Mouse (Mus musculus) midbrain, postnatal 0 days (tissue): ENCODE results near the gene Mta3. TPM values are rescaled to one million over a fixed set of nuclear protein-coding genes. Genes with fewer than 3 reads are reported as not detected.

Experiments
- ATAC-seq: fragments of 200-750 bp; cut with Nextera tagmentation; 2 replicates; pipeline ENCODE4 v1.8.0; 2017; ENCODE audit warnings: moderate number of reproducible peaks, mild to moderate bottlenecking, moderate TSS enrichment, moderate library complexity; ENCODE audit not compliant: low FRiP score
- DNase-seq: peaks from one replicate; pipeline ENCODE4 v3.0.0-alpha.2; 2015; ENCODE audit warnings: low spot score
- H3K27ac ChIP-seq: fragments of 300-500 bp; sonication (generic); 2 replicates; pipeline ENCODE4 v1.5.1; 2014; ENCODE audit warnings: low read depth, mild to moderate bottlenecking, low read length, mixed read lengths
- H3K27me3 ChIP-seq: fragments of 300-500 bp; sonication (generic); 2 replicates; pipeline ENCODE4 v1.6.1; 2014; ENCODE audit warnings: low read length, control low read depth, mixed read lengths; ENCODE audit not compliant: insufficient read depth
- H3K36me3 ChIP-seq: fragments of 300-500 bp; sonication (generic); 2 replicates; pipeline ENCODE4 v1.6.1; 2014; ENCODE audit warnings: low read length, control low read depth, mixed read lengths; ENCODE audit not compliant: insufficient read depth
- H3K4me1 ChIP-seq: fragments of 300-500 bp; sonication (generic); 2 replicates; pipeline ENCODE4 v1.6.1; 2014; ENCODE audit warnings: mild to moderate bottlenecking, control low read depth, antibody characterized with exemption, low read length, mixed read lengths; ENCODE audit not compliant: insufficient read depth
- H3K4me2 ChIP-seq: fragments of 300-500 bp; sonication (generic); 2 replicates; pipeline ENCODE4 v1.6.1; 2014; ENCODE audit warnings: low read depth, mild to moderate bottlenecking, low read length, mixed read lengths; ENCODE audit not compliant: poor library complexity, severe bottlenecking
- H3K4me3 ChIP-seq: fragments of 300-500 bp; sonication (generic); 2 replicates; pipeline ENCODE4 v1.5.1; 2014; ENCODE audit warnings: low read depth, mild to moderate bottlenecking, low read length, moderate library complexity
- H3K9ac ChIP-seq: fragments of 300-500 bp; sonication (generic); replicated peaks from 2 replicates; pipeline ENCODE4 v1.6.1; 2014; ENCODE audit warnings: mild to moderate bottlenecking, low read length, moderate library complexity, mixed read lengths; ENCODE audit not compliant: poor library complexity, severe bottlenecking
- H3K9me3 ChIP-seq: fragments of 300-500 bp; sonication (generic); 2 replicates; pipeline ENCODE4 v1.6.1; 2016; ENCODE audit warnings: low read length, control low read depth
- CTCF ChIP-seq: IDR thresholded peaks from 2 replicates; pipeline ENCODE4 v1.5.1; 2016; ENCODE audit warnings: antibody characterized with exemption, mild to moderate bottlenecking
- WGBS: fragments of 180-500 bp; shearing (Covaris S2); extraction: QIAGEN DNeasy Blood & Tissue Kit; methylation state at CpG from one replicate; pipeline ENCODE4 v1.1.7; 2014; 5-methylcytosine and 5-hydroxymethylcytosine counted together
- polyA plus RNA-seq: library from polyadenylated mRNA; unstranded; fragments of >200 nt; fragmentation: Nextera tagmentation; extraction: Ambion mirVana; gene quantifications from 2 replicates; pipeline ENCODE4 v1.2.1, GENCODE M21; 2015
- total RNA-seq: library from RNA; depleted of rRNA; stranded (reverse); fragments of >200 nt; gene quantifications from 2 replicates; pipeline ENCODE4 v1.2.3, GENCODE M21; 2014

The Mta3 gene
- total and polyA plus RNA-seq, 2 experiments from 2014 or later, result 28.9 to 43.6 TPM

- DNase-seq (peak; percentile 68), ATAC-seq (no peak)
- Histone ChIP-seq H3K9ac (no peak overlapping the region), H3K9me3 (no peaks in the 10 kb centered on the region), H3K27me3 (no peaks in the 10 kb centered on the region; the same call in 1 of the 2 replicates), H3K4me3 (no peak overlapping the region), H3K27ac (no peak overlapping the region), H3K36me3 (no peaks in the 10 kb centered on the region), H3K4me2 (no peak overlapping the region), H3K4me1 (no peaks in the 10 kb centered on the region)
- 36% methylated on average over 4 of the region's 4 CpGs for WGBS
- TF ChIP-seq CTCF, result no peak
These were observed 128.2 kb downstream of the Mta3 start for GRCm38 (mm10) chr17:83834120-83834519.

DNA sequence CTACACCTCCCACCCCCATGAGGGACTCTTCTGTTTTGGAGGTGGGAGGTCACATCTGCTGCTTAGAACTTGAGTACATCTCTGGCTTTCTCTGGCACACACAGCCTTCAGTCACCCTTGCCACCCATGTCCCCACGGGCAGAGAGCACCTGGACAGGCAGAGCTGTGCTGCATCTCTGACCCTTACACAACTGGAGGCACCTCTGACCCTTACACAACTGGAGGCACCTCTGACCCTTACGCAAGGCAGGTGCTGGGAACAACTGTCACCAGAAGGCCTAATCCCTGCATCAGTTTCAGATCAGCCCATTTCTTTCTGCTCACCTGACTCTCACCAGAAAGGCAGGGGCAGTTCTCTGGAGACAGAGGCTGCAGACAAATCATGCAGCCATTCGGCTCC is 130.1 kb downstream of the Mta3 start:
- Histone ChIP-seq H3K27ac (no peak overlapping the region), H3K9ac (no peak overlapping the region), H3K27me3 (no peaks in the 10 kb centered on the region; the same call in 1 of the 2 replicates), H3K9me3 (no peaks in the 10 kb centered on the region), H3K4me3 (no peak overlapping the region), H3K4me1 (no peaks in the 10 kb centered on the region), H3K36me3 (no peaks in the 10 kb centered on the region), H3K4me2 (no peak overlapping the region)
- 88% methylated on average over 3 of the region's 3 CpGs for WGBS
- ATAC-seq (no peak), DNase-seq (no peak)
- TF ChIP-seq CTCF, result no peak

- ATAC-seq (no peak), DNase-seq (no peak)
- H3K9me3 ChIP-seq, result no peaks in the 10 kb centered on the region
- no peaks in the 10 kb centered on the region for H3K4me1 ChIP-seq
- no peak for TF ChIP-seq CTCF
- H3K27ac ChIP-seq, result no peak overlapping the region
- 73% methylated on average over 8 of the region's 8 CpGs for WGBS
- H3K4me3 ChIP-seq, result no peak overlapping the region
- no peaks in the 10 kb centered on the region for H3K36me3 ChIP-seq
- no peaks in the 10 kb centered on the region; the same call in 1 of the 2 replicates for H3K27me3 ChIP-seq
- H3K9ac ChIP-seq, result no peak overlapping the region
- no peak overlapping the region for H3K4me2 ChIP-seq
These were observed 131.8 kb downstream of the Mta3 start for GRCm38 (mm10) chr17:83837659-83838190.

GRCm38 (mm10) chr17:83839132-83839531 is 133.2 kb downstream of the Mta3 start:
- Histone ChIP-seq H3K4me2 (no peak overlapping the region), H3K9ac (no peak overlapping the region), H3K9me3 (no peaks in the 10 kb centered on the region), H3K4me3 (no peak overlapping the region), H3K4me1 (no peaks in the 10 kb centered on the region), H3K27me3 (no peaks in the 10 kb centered on the region; the same call in 1 of the 2 replicates), H3K27ac (no peak overlapping the region), H3K36me3 (no peaks in the 10 kb centered on the region)
- 57% methylated on average over 9 of the region's 9 CpGs for WGBS
- ATAC-seq, result no peak
- DNase-seq, result peak; percentile 30
- TF ChIP-seq CTCF, result peak; percentile 53

DNA sequence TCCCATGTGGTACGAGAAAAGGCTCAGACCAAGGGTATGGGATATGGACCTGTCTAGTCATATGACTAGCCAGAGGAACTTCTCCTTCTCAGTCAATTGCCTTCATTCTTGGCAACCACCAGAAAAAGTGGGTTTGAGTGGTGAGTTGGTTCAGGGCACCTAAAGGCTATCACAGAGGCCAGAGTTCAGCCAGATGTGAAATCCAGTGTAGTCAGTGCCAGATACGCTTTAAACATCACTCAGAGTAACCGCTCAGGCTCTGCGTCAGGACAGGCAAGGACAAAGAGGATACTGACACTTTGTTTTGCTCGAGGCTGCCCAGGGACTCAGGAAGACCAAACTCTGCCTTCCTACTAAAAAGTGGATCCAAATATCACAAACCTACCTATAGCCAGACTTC is 135.0 kb downstream of the Mta3 start:
- no peak for TF ChIP-seq CTCF
- Histone ChIP-seq H3K9ac (no peak overlapping the region), H3K36me3 (no peaks in the 10 kb centered on the region), H3K4me2 (no peak overlapping the region), H3K27ac (no peak overlapping the region), H3K4me1 (no peaks in the 10 kb centered on the region), H3K4me3 (no peak overlapping the region), H3K9me3 (no peaks in the 10 kb centered on the region), H3K27me3 (no peaks in the 10 kb centered on the region; the same call in 1 of the 2 replicates)
- DNase-seq, result no peak
- WGBS, result 88% methylated on average over 5 of the region's 5 CpGs
- ATAC-seq, result no peak

DNA sequence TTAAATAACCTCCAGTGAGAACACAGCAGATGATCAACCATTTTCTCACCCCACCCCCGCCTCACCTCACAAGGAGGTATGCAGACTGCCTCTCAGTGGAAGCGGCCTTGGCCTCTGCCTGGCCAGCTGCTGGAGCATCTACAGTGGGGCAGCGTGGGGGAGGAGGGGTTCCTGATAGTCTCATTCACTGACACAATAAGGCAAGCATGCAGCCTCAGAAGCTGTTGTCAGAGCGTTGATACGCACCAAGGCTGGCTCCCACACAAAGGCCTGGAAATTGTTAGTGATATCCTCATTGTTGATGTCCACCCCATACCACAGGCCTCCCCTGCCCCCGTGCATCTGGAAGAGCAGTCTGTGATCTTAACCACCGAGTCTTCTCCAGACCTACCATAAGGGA is 137.8 kb downstream of the Mta3 start:
- no peak for TF ChIP-seq CTCF
- H3K4me2 ChIP-seq, result no peak overlapping the region
- no peak for DNase-seq
- no peaks in the 10 kb centered on the region for H3K27me3 ChIP-seq
- no peaks in the 10 kb centered on the region for H3K36me3 ChIP-seq
- H3K4me1 ChIP-seq, result no peaks in the 10 kb centered on the region
- no peak overlapping the region for H3K4me3 ChIP-seq
- H3K27ac ChIP-seq, result no peak overlapping the region
- ATAC-seq, result no peak
- H3K9me3 ChIP-seq, result no peaks in the 10 kb centered on the region
- no peak overlapping the region for H3K9ac ChIP-seq
- WGBS, result 65% methylated on average over 7 of the region's 7 CpGs
